Mouse (Mus musculus) right cerebral cortex, postnatal 36 days (tissue): ENCODE data around the gene Bcl2l11.

Source experiments
- DNase-seq, 2 experiments: peaks; one replicate each; pipeline ENCODE4 v3.0.0; 2022; ENCODE audit warnings: low spot score in 2 of 2, mixed read lengths in 1 of 2

Bcl2l11 gene

DNA sequence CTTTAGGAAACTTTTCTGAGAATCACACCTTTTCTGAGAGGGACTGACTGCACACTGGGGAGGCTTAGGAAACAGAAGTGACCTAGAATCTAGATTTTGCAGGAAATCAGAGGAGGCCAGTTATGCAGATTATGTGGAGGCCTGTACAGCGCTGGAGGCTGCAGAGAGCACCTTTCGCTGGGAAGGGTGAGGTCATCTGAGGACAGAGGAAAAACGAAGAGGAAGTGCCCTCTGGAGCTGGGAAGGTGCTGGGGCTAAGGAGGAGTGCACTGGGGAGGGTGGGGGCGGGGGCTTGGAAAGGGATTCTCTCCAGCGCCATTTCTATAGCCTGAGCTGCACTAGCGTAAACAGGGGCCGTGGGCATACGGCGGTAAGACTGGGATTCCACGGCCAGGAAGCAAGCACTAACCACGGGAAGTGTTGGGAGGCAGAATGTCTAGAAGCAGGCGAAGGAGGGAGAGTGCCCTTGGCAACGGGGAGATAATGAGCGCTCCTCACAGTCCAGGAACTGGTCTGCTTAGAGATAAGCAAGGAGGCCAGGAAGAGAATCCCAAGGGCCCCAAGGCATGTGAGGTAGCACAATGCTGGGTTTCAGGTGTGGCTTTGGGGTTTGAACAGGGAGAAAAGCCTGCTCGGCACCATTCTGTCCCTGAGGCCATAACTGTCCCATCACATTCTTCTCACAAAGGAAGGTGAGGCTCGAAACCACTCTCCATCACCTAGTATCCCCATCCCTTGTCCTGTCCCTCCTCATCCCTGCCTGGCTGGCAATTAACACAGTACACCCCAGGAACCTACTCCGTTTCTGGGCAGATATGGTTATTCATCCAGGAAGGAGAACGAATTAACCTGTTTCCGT is 85.4 kb downstream of the Bcl2l11 start:
- no peak for DNase-seq

DNA sequence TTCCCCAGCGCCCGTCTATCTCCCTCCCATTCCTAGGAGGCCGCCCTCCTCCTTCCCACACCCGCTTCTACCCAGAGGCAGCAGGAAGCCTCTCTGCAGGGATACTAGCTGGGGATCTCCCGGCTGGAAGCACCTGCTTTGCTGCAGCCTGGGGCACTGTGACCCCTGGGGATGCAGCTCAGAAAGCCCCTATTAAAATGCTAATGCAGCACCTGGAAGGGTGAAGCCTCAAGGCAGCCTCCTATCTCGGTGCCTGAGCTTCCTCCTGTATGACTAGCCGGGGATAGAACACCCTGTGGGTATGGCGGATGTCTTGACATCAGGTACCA is 86.0 kb downstream of the Bcl2l11 start:
- DNase-seq, result no peak
